Mouse (Mus musculus) layer of hippocampus, adult 6 months (tissue): ENCODE results near the gene Nfx1. TPM values are rescaled to one million over a fixed set of nuclear protein-coding genes. Genes with fewer than 3 reads are reported as not detected.

Experiments
- long read RNA-seq, 2 experiments: library from polyadenylated mRNA; unstranded; transcript quantifications; one replicate each; pipeline ENCODE4 v2.0.0; 2019 to 2020
- microRNA-seq: library from miRNA; unstranded; fragments of <30 nt; microRNA quantifications from one replicate; pipeline ENCODE4 v1.2.0, GENCODE M21; 2020
- polyA plus RNA-seq: library from polyadenylated mRNA; unstranded; fragments of <200 nt; fragmentation: Nextera tagmentation; gene quantifications from 2 replicates; pipeline ENCODE4 v1.2.3, GENCODE M21; 2021

Gene Nfx1
- 25.1 and 25.9 TPM in 2 replicates for polyA plus RNA-seq
- long read RNA-seq, experiment 1, full-length matches to known transcripts, result 46 of 68 reads
- long read RNA-seq, experiment 1, partial matches to known transcripts, result 20 of 68 reads
- long read RNA-seq, experiment 1, other reads (novel, unspliced or antisense), result 2 of 68 reads
- long read RNA-seq, experiment 2, full-length matches to known transcripts, result 301 of 352 reads
- long read RNA-seq, experiment 2, partial matches to known transcripts, result 24 of 352 reads
- long read RNA-seq, experiment 2, other reads (novel, unspliced or antisense), result 27 of 352 reads

GRCm38 (mm10) chr4:40970842-40971701 lies at the start of gene Nfx1:
Nfx1 (plus strand) TSS chr4:40970906.

DNA sequence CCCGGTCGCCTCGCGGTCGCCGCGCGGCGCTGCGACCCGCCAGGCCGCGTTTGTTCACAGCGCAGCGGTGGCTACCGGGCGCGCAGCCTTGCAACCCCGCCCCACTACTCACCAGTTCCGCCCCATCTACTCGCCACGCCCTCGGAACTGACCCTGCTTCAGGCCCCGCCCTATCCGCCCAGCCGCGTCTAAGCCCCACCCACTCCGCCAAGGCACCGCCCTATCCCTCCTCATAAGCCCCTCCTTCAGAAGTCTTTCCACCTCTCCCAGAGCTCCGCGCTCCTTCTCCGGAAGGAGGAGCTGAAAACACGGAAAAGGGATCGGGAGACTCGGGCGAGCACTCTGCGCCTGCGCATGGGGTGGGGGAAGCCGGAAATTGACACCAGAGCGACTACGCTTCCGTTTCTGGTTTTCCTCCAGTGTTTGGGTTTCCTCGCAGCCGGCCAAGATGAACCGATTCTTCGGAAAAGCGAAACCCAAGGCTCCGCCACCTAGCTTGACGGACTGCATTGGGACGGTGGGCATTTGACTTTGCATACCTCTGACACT lies 22.5 kb upstream of the Nfx1 start, which contains the start of the genes Bag1 and Chmp5:
Gene Bag1 (minus strand): TSS at position 135 of the 549 bp plus-strand sequence.
Gene Chmp5 (plus strand): TSS at position 248 of the 549 bp plus-strand sequence.

DNA sequence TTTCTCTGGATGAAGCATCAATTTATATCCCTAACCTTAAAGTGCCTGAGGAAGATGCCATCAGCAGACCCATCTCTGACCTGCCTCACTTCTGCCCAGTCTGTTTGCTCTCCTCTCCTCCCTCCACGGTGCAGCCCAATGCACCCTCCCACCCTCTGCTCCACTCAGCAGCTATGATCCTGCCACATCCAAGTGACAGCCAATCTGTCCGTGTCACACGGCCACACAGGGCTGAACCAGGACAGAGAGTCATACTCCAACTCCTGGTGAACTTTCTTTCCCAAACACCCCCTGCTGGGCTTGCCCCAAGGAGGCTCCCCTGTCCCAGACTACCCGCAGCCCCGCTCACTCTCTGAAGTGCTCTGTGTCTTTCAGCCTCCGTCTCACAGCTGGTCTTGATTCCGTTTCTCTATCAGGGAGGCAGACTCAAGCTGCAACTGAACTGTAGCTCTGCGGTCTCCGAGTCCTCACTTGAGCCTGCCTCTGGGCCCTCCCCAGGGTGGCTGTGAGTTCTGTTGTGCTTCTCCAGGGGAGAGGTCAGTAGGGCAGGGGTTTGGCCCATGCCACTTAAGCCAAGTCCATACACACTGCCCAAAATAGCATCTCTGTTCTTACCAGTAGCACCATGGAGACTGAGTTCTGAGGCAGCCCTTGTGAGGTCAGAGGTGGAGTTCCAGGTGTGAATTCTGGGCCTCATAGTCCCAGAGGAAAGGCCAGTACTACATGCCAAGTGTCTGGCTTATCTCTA lies 77.0 kb downstream of the Nfx1 start, which contains the start of gene Aqp7:
Gene Aqp7 (minus strand): TSS at position 616 of the 748 bp plus-strand sequence.

Small RNAs within 50 kb of the gene (microRNA-seq; reads per million reads assigned to microRNA genes)
- 1.5 reads per million for gene Mir3094

Other genes starting within 250 kb of the Nfx1 start
- gene Dnaja1, start 248.8 kb upstream of the Nfx1 start, polyA plus RNA-seq, result 480 and 564 TPM in 2 replicates
- 100 and 102 TPM in 2 replicates for gene Smu1, start 213.0 kb upstream of the Nfx1 start, polyA plus RNA-seq
- 5.3 and 11.2 TPM in 2 replicates for gene B4galt1, start 116.9 kb upstream of the Nfx1 start, polyA plus RNA-seq
- not detected in 2 replicates for gene Spink4, start 50.9 kb upstream of the Nfx1 start, polyA plus RNA-seq
- gene Bag1, start 22.6 kb upstream of the Nfx1 start, polyA plus RNA-seq, result 62.8 and 75.0 TPM in 2 replicates
- 146 and 162 TPM in 2 replicates for gene Chmp5, start 22.5 kb upstream of the Nfx1 start, polyA plus RNA-seq
- not detected in 2 replicates for gene Aqp7, start 77.2 kb downstream of the Nfx1 start, polyA plus RNA-seq
- gene Aqp3, start 127.3 kb downstream of the Nfx1 start, polyA plus RNA-seq, result not detected in 2 replicates
- 46.6 and 51.3 TPM in 2 replicates for gene Nol6, start 153.5 kb downstream of the Nfx1 start, polyA plus RNA-seq
- 18.9 and 19.5 TPM in 2 replicates for gene Ube2r2, start 164.8 kb downstream of the Nfx1 start, polyA plus RNA-seq